Mouse (Mus musculus) hindbrain, embryonic 13.5 days (tissue): Measurements from ENCODE around the gene Fam186b. TPM values are rescaled to one million over a fixed set of nuclear protein-coding genes. Genes with fewer than 3 reads are reported as not detected.

Experiments
- ATAC-seq: fragments of 200-750 bp; cut with Nextera tagmentation; 2 replicates; pipeline ENCODE4 v1.8.0; 2017; ENCODE audit warnings: moderate TSS enrichment; ENCODE audit not compliant: low FRiP score
- H3K27ac ChIP-seq: fragments of 300-500 bp; sonication (generic); 2 replicates; pipeline ENCODE4 v1.5.1; 2015; ENCODE audit warnings: inconsistent platforms, mild to moderate bottlenecking, moderate library complexity
- H3K27me3 ChIP-seq: fragments of 300-500 bp; sonication (generic); 2 replicates; pipeline ENCODE4 v1.6.1; 2015; ENCODE audit warnings: mild to moderate bottlenecking, inconsistent platforms
- H3K36me3 ChIP-seq: fragments of 300-500 bp; sonication (generic); 2 replicates; pipeline ENCODE4 v1.6.1; 2015; ENCODE audit warnings: mild to moderate bottlenecking, inconsistent platforms
- H3K4me1 ChIP-seq: fragments of 300-500 bp; sonication (generic); replicated peaks from 2 replicates; pipeline ENCODE4 v1.6.1; 2015; ENCODE audit warnings: inconsistent platforms
- H3K4me2 ChIP-seq: fragments of 300-500 bp; sonication (generic); 2 replicates; pipeline ENCODE4 v1.6.1; 2015; ENCODE audit warnings: inconsistent platforms, mild to moderate bottlenecking, moderate library complexity
- H3K4me3 ChIP-seq: fragments of 300-500 bp; sonication (generic); 2 replicates; pipeline ENCODE4 v1.5.1; 2015; ENCODE audit warnings: mild to moderate bottlenecking, inconsistent platforms
- H3K9ac ChIP-seq: fragments of 300-500 bp; sonication (generic); 2 replicates; pipeline ENCODE4 v1.6.1; 2015; ENCODE audit warnings: mild to moderate bottlenecking, inconsistent platforms
- H3K9me3 ChIP-seq: fragments of 300-500 bp; sonication (generic); 2 replicates; pipeline ENCODE4 v1.6.1; 2016; ENCODE audit warnings: inconsistent platforms
- WGBS: fragments of 180-500 bp; shearing (Covaris S2); methylation state at CpG from one replicate; pipeline ENCODE4 v1.1.7; 2015; 5-methylcytosine and 5-hydroxymethylcytosine counted together
- polyA plus RNA-seq: library from polyadenylated mRNA; unstranded; fragments of >200 nt; fragmentation: Nextera tagmentation; extraction: Ambion mirVana; gene quantifications from 2 replicates; pipeline ENCODE4 v1.2.1, GENCODE M21; 2015

Gene Fam186b
- polyA plus RNA-seq, 1 experiment from 2014 or later: 0.47 TPM

GRCm38 (mm10) chr15:99234326-99235010 lies 61.2 kb downstream of the Fam186b start:
- WGBS: 54% methylated on average over 12 of the region's 12 CpGs
- no peak for ATAC-seq
- Histone ChIP-seq H3K4me3 (no peak overlapping the region), H3K4me1 (no peaks in the 10 kb centered on the region), H3K36me3 (no peaks in the 10 kb centered on the region), H3K4me2 (no peak overlapping the region), H3K27ac (no peak overlapping the region), H3K27me3 (peaks cover 44% of the 10 kb centered on the region), H3K9ac (no peak overlapping the region), H3K9me3 (no peaks in the 10 kb centered on the region)

DNA sequence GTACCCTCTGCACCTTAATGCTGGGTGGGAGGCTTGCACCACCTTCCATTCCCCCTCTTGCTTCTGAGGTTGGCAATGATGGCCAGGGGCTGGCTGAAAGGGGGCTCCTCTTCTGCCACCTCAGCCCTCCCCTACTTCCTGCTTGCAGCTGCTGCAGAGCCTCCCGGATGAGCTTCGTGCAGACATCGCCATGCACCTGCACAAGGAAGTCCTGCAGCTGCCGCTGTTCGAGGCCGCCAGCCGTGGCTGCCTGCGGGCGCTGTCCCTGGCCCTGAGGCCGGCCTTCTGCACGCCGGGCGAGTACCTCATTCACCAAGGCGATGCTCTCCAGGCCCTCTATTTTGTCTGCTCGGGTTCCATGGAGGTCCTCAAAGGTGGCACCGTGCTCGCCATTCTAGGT lies 62.0 kb downstream of the Fam186b start:
- H3K4me1 ChIP-seq: no peaks in the 10 kb centered on the region
- no peak for ATAC-seq
- no peaks in the 10 kb centered on the region for H3K36me3 ChIP-seq
- no peak overlapping the region for H3K4me2 ChIP-seq
- WGBS: 62% methylated on average over 17 of the region's 17 CpGs
- peaks cover 51% of the 10 kb centered on the region for H3K27me3 ChIP-seq
- H3K27ac ChIP-seq: no peak overlapping the region
- H3K9ac ChIP-seq: no peak overlapping the region; the same call in 1 of the 2 replicates
- H3K4me3 ChIP-seq: no peak overlapping the region
- H3K9me3 ChIP-seq: no peaks in the 10 kb centered on the region

- no peak overlapping the region for H3K27ac ChIP-seq
- no peaks in the 10 kb centered on the region for H3K36me3 ChIP-seq
- no peak for ATAC-seq
- H3K4me1 ChIP-seq: no peaks in the 10 kb centered on the region
- peaks cover 68% of the 10 kb centered on the region for H3K27me3 ChIP-seq
- no peak overlapping the region for H3K9ac ChIP-seq
- 75% methylated on average over 10 of the region's 10 CpGs for WGBS
- no peak overlapping the region for H3K4me3 ChIP-seq
- no peaks in the 10 kb centered on the region for H3K9me3 ChIP-seq
- no peak overlapping the region for H3K4me2 ChIP-seq
Measured at GRCm38 (mm10) chr15:99231998-99232397, 63.7 kb downstream of the Fam186b start.

GRCm38 (mm10) chr15:99226090-99226489 lies 69.6 kb downstream of the Fam186b start:
- peaks cover 44% of the 10 kb centered on the region for H3K4me1 ChIP-seq
- no peak for ATAC-seq
- H3K27ac ChIP-seq: no peak overlapping the region
- H3K4me3 ChIP-seq: peak overlapping the region; percentile 42; the same call in 1 of the 2 replicates
- H3K27me3 ChIP-seq: peaks cover 97% of the 10 kb centered on the region
- peak overlapping the region; percentile 5; the same call in 1 of the 2 replicates for H3K9ac ChIP-seq
- WGBS: 19% methylated on average over 14 of the region's 14 CpGs
- H3K36me3 ChIP-seq: no peaks in the 10 kb centered on the region
- no peaks in the 10 kb centered on the region for H3K9me3 ChIP-seq
- H3K4me2 ChIP-seq: peak overlapping the region; percentile 59; the same call in 1 of the 2 replicates

DNA sequence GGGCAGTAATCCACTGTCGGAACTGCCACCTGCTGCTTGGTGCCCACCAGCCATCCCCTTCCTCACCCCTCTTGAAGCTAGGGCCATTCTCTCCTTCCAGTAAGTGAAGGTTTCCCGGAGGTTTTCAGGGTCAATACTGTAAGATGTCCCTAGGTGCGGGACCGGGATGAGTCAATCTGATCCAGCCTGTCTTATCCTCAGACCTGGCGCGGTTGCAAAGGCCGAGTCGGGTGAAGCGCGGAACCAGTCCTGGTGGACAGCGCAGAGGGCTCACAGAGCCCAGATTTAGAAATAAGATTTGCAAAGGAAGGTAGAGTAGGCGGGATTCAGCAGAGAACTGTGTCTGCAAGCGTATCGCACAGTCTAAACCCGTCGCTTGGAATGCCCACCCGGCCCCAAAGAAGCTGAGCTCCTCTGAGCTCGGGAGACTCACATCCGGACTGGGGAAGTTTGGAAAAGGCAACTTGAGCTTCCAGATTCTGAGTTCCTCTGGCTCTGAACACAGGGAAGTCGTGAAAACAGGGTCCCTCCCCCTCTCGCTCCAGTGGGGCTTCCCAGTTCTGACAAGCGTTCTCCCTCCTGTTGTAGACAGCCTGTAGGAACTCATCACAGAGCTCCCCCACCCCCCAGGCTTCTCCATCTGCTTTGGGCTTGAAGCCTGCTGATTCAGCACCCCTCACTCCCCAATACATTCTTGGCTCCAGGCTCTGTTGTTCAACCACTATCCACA lies 70.4 kb downstream of the Fam186b start:
- peak overlapping the region; percentile 42 for H3K4me3 ChIP-seq
- H3K4me2 ChIP-seq: peak overlapping the region; percentile 59
- H3K27me3 ChIP-seq: peaks cover 100% of the 10 kb centered on the region
- no peak overlapping the region for H3K27ac ChIP-seq
- 0 out of 2 replicates have a peak, but pooled peaks have one; percentile 22 for ATAC-seq
- 2% methylated on average over 22 of the region's 22 CpGs for WGBS
- no peaks in the 10 kb centered on the region for H3K9me3 ChIP-seq
- peak overlapping the region; percentile 56; the same call in 1 of the 2 replicates for H3K9ac ChIP-seq
- peaks cover 44% of the 10 kb centered on the region for H3K4me1 ChIP-seq
- no peaks in the 10 kb centered on the region for H3K36me3 ChIP-seq

DNA sequence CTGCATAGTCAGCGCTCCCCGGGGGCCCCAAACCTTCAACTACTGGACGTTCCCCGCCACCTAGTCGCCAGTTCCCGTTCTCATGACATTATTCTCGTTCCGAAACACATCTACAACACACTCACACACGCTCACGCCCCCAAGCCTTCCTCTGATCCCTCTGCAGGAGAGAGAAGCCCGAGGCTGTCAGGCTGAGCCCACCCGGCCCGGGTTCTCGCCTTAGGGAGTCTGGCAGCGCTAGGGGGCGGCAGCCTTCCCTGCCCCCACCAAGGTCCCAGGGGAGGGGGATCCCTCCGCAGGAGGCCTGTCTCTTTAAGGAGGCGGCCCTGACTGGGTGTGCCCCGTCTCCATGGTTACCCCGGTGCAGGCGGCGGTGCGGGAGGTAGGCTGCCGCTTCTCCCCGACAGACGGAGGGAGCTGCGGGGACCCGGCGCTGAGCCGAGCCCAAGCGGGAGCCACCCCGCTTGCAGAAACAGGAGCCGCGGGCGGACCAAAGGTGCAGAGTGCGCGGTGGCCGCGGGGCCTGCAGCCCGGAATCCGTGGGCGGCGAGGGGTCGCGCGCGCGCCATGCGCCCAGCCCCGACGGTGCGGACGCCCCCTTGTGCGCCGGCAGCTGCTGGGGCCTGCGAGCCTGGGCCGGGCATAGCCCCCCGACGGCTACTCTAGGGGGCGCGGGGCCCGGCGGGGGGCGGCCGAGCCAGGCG lies 71.3 kb downstream of the Fam186b start, which contains the start of gene Kcnh3:
Gene Kcnh3 (plus strand): TSS at position 654 of the 704 bp plus-strand sequence.
- peak; percentile 38; the same call in 1 of the 2 replicates for ATAC-seq
- Histone ChIP-seq H3K9me3 (no peaks in the 10 kb centered on the region), H3K4me3 (peak within 1 kb of the TSS; percentile 42), H3K27ac (no peak within 1 kb of the TSS), H3K27me3 (peaks cover 100% of the 10 kb centered on the region), H3K4me2 (peak within 1 kb of the TSS; percentile 59), H3K36me3 (no peaks in the 10 kb centered on the region), H3K4me1 (peaks cover 44% of the 10 kb centered on the region), H3K9ac (peak within 1 kb of the TSS; percentile 56)
- WGBS: 1% methylated on average over 60 of the region's 66 CpGs

GRCm38 (mm10) chr15:99223585-99224207 lies 72.0 kb downstream of the Fam186b start:
- Histone ChIP-seq H3K9ac (peak overlapping the region; percentile 56), H3K9me3 (no peaks in the 10 kb centered on the region), H3K36me3 (no peaks in the 10 kb centered on the region), H3K4me1 (peaks cover 44% of the 10 kb centered on the region), H3K27me3 (peaks cover 96% of the 10 kb centered on the region), H3K27ac (no peak overlapping the region), H3K4me2 (peak overlapping the region; percentile 59), H3K4me3 (peak overlapping the region; percentile 42)
- WGBS: under 1% methylated on average over 28 of the region's 46 CpGs
- no peak for ATAC-seq

GRCm38 (mm10) chr15:99222794-99223584 lies 72.7 kb downstream of the Fam186b start:
- H3K27me3 ChIP-seq: peaks cover 93% of the 10 kb centered on the region
- H3K4me3 ChIP-seq: peak overlapping the region; percentile 42
- H3K9me3 ChIP-seq: no peaks in the 10 kb centered on the region
- ATAC-seq: no peak
- peak overlapping the region; percentile 59 for H3K4me2 ChIP-seq
- H3K36me3 ChIP-seq: no peaks in the 10 kb centered on the region
- no peak overlapping the region for H3K27ac ChIP-seq
- H3K9ac ChIP-seq: peak overlapping the region; percentile 56
- H3K4me1 ChIP-seq: peaks cover 44% of the 10 kb centered on the region
- 6% methylated on average over 18 of the region's 18 CpGs for WGBS

GRCm38 (mm10) chr15:99221315-99221952 lies 74.3 kb downstream of the Fam186b start:
- Histone ChIP-seq H3K27ac (no peak overlapping the region), H3K27me3 (peaks cover 78% of the 10 kb centered on the region), H3K36me3 (no peaks in the 10 kb centered on the region), H3K9me3 (no peaks in the 10 kb centered on the region), H3K4me2 (no peak overlapping the region), H3K9ac (no peak overlapping the region), H3K4me1 (peaks cover 44% of the 10 kb centered on the region), H3K4me3 (no peak overlapping the region)
- WGBS: 11% methylated on average over 8 of the region's 8 CpGs
- no peak for ATAC-seq
